Mouse (Mus musculus): ENCODE measurements around the gene Foxred1. TPM values are rescaled to one million over a fixed set of nuclear protein-coding genes. Genes with fewer than 3 reads are reported as not detected.

The Foxred1 gene
- polyA plus RNA-seq, 1 experiment from 2014 or later: 46.3 TPM

DNA sequence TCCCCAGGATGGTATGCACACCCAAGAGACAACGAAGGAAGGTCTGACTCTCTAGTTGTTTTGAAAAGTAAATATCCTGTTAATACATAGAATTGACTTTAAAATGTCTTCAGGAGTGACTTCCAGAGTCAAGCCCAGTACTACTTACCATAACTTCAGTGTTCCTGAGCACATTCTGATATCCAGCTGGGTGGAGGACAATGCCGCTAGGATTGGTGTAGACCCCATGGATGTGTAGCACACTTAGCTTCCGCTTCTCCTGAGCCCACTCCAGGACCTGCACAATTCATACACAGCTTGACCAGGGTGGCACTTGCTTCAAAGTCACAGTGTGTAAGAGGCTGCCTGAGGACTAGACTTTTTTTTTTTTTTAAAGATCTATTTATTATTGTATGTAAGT lies 12.6 kb upstream of the Foxred1 start:
- H3K4me2 ChIP-seq (ENCODE audit: low read depth, low read length): no peak overlapping the region
- H3K4me3 ChIP-seq (ENCODE audit: low read length): no peak overlapping the region
- H3K27ac ChIP-seq (ENCODE audit: low read length): no peak overlapping the region
- H3K36me3 ChIP-seq (ENCODE audit: control insufficient read depth, insufficient read depth, low read length): peaks cover 21% of the 10 kb centered on the region; the same call in 1 of the 2 replicates
- H3K27me3 ChIP-seq (replicated peaks; ENCODE audit: control insufficient read depth, insufficient read depth, low read length): no peaks in the 10 kb centered on the region
- ATAC-seq: no peak; the same call in 1 of the 2 replicates
- H3K9ac ChIP-seq (ENCODE audit: low read depth, low read length): no peak overlapping the region
- WGBS: 93% methylated on average over 3 of the region's 3 CpGs
- no peaks in the 10 kb centered on the region for H3K4me1 ChIP-seq (ENCODE audit: control insufficient read depth, insufficient read depth, low read length)
- H3K9me3 ChIP-seq (ENCODE audit: control insufficient read depth, low read length): no peaks in the 10 kb centered on the region

DNA sequence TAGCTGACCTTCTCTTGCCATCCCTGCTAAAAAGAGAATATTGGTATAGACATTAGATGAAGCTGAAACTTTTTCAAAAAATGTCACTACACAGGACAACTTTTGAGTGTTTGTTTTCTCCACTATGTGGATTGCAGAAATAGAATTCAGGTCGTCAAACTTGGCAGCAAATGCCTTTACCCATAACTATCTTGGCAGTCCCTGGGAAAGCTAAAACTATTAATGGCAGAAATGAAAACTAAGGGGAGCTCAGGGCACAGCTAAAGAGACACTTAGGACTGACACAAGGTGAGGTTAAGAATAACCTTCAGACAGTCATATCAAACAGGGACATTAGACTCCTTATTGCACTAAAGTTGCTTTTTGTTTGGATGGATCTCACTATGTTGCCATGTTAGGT lies 7.1 kb upstream of the Foxred1 start:
- H3K36me3 ChIP-seq (ENCODE audit: control insufficient read depth, insufficient read depth, low read length): peaks cover 29% of the 10 kb centered on the region
- H3K4me2 ChIP-seq (ENCODE audit: low read depth, low read length): no peak overlapping the region
- no peak overlapping the region for H3K9ac ChIP-seq (ENCODE audit: low read depth, low read length)
- H3K4me1 ChIP-seq (ENCODE audit: control insufficient read depth, insufficient read depth, low read length): no peaks in the 10 kb centered on the region
- H3K27me3 ChIP-seq (replicated peaks; ENCODE audit: control insufficient read depth, insufficient read depth, low read length): no peaks in the 10 kb centered on the region
- WGBS: 73% methylated on average over 1 of the region's 1 CpGs
- H3K27ac ChIP-seq (ENCODE audit: low read length): no peak overlapping the region
- H3K4me3 ChIP-seq (ENCODE audit: low read length): no peak overlapping the region
- H3K9me3 ChIP-seq (ENCODE audit: control insufficient read depth, low read length): no peaks in the 10 kb centered on the region
- no peak for ATAC-seq

DNA sequence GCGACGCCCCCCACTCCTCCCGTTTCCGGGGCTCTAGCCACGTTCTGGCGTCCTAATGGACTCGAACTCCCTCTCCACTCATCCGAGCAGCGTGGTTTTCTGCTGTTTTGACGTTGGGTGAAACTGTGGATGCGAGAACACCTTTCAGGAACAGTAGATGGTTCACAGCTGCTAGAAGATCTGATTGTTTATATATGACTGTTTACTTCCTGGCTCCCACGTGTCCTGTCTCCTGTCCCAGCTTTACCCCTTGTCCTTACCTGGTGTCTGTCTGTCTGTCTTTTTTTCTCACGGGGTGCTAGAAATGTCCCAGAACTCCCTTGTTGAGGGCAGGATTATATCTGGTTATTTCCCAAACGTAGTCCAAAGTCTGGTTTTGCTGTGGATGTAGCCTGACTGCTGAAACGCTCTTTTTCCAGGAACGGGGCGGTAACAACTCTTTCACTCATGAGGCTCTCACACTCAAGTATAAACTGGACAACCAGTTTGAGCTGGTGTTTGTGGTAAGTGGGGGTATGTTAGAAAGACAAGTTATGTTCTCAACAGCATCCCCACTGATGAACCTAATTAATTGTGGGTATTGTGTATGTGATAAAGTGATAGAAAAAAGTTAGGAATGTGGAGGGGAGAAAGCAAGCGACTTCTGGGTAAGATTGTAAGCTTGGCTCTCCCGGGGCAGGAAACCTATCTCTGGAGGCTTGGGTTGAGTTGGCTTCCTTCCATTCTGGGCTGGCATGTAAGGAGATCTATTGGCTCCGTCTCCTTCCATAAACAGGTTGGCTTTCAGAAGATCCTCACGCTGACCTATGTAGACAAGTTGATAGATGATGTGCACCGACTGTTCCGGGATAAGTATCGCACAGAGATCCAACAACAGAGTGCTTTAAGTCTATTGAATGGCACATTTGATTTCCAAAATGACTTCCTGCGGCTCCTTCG lies 987 bp upstream of the Foxred1 start:
- H3K9me3 ChIP-seq (ENCODE audit: control insufficient read depth, low read length): no peaks in the 10 kb centered on the region
- H3K9ac ChIP-seq (ENCODE audit: low read depth, low read length): peak overlapping the region; percentile 84
- peak overlapping the region; percentile 62; the same call in 1 of the 2 replicates for H3K27ac ChIP-seq (ENCODE audit: low read length)
- peaks cover 14% of the 10 kb centered on the region for H3K4me1 ChIP-seq (ENCODE audit: control insufficient read depth, insufficient read depth, low read length)
- H3K4me2 ChIP-seq (ENCODE audit: low read depth, low read length): peak overlapping the region; percentile 74
- no peaks in the 10 kb centered on the region for H3K27me3 ChIP-seq (replicated peaks; ENCODE audit: control insufficient read depth, insufficient read depth, low read length)
- peak overlapping the region; percentile 81 for H3K4me3 ChIP-seq (ENCODE audit: low read length)
- WGBS: 28% methylated on average over 26 of the region's 26 CpGs
- peak; percentile 8 for ATAC-seq
- H3K36me3 ChIP-seq (ENCODE audit: control insufficient read depth, insufficient read depth, low read length): peaks cover 18% of the 10 kb centered on the region

DNA sequence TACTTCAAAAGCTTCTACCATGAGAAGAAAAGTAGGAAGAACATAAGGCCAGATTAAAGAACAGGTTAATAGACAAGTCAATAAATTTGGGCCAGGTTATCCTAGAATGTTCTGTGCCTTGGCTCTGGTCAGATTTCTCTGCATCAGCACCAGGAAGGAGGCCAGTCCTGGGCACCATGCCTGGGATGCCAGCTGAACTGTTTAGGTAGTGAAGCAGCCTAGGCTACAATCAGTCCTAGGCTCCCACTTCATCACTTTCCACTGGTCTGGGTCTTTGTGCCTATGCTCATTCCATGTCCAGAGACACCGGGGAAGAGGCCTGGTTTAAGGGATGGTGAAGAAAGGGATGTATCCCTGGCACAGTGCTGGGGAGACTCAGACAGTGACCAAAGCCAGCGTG lies 6.4 kb downstream of the Foxred1 start:
- H3K9me3 ChIP-seq (ENCODE audit: control insufficient read depth, low read length): no peaks in the 10 kb centered on the region
- no peaks in the 10 kb centered on the region for H3K27me3 ChIP-seq (replicated peaks; ENCODE audit: control insufficient read depth, insufficient read depth, low read length)
- H3K36me3 ChIP-seq (ENCODE audit: control insufficient read depth, insufficient read depth, low read length): peaks cover 17% of the 10 kb centered on the region
- H3K27ac ChIP-seq (ENCODE audit: low read length): no peak overlapping the region
- H3K4me3 ChIP-seq (ENCODE audit: low read length): no peak overlapping the region
- 98% methylated on average over 2 of the region's 2 CpGs for WGBS
- no peak overlapping the region for H3K4me2 ChIP-seq (ENCODE audit: low read depth, low read length)
- H3K9ac ChIP-seq (ENCODE audit: low read depth, low read length): no peak overlapping the region
- ATAC-seq: no peak
- H3K4me1 ChIP-seq (ENCODE audit: control insufficient read depth, insufficient read depth, low read length): peaks cover 5% of the 10 kb centered on the region; the same call in 1 of the 2 replicates

DNA sequence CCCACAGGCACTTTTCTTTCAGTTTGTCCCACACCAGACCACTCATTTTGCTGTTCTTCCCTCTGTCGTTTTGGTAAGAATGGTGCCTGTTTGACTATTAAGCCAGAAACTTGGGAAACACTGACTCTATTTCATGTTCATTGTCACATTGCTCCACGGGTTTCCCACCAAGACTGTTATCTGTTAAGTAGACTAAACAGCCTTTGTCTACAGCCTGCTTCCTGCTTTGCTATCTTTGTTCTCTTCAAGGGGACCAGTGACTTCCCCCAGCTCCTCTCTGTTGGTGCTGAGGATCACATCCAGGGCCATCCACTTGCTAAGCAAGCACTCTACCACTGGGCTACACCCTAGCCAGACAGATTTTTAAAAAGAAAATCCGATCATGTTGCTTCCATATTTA lies 7.3 kb downstream of the Foxred1 start:
- ATAC-seq: no peak

GRCm38 (mm10) chr9:35200529-35201060 lies 10.3 kb downstream of the Foxred1 start:
- 46% methylated on average over 9 of the region's 9 CpGs for WGBS
- Histone ChIP-seq H3K4me2 (ENCODE audit: low read depth, low read length) (peak overlapping the region; percentile 82), H3K36me3 (ENCODE audit: control insufficient read depth, insufficient read depth, low read length) (peaks cover under 1% of the 10 kb centered on the region; the same call in 1 of the 2 replicates), H3K9ac (ENCODE audit: low read depth, low read length) (peak overlapping the region; percentile 86; the same call in 1 of the 2 replicates), H3K27me3 (replicated peaks; ENCODE audit: control insufficient read depth, insufficient read depth, low read length) (no peaks in the 10 kb centered on the region), H3K4me3 (ENCODE audit: low read length) (peak overlapping the region; percentile 73), H3K9me3 (ENCODE audit: control insufficient read depth, low read length) (no peaks in the 10 kb centered on the region), H3K4me1 (ENCODE audit: control insufficient read depth, insufficient read depth, low read length) (peaks cover 5% of the 10 kb centered on the region; the same call in 1 of the 2 replicates), H3K27ac (ENCODE audit: low read length) (no peak overlapping the region)
- no peak for ATAC-seq

More for the DNA sequence above, 7.3 kb downstream of the Foxred1 start:
- H3K36me3 ChIP-seq (ENCODE audit: control insufficient read depth, insufficient read depth, low read length): peaks cover 17% of the 10 kb centered on the region
- no peak overlapping the region for H3K27ac ChIP-seq (ENCODE audit: low read length)
- H3K4me3 ChIP-seq (ENCODE audit: low read length): no peak overlapping the region
- no peak overlapping the region for H3K9ac ChIP-seq (ENCODE audit: low read depth, low read length)
- no peaks in the 10 kb centered on the region for H3K27me3 ChIP-seq (replicated peaks; ENCODE audit: control insufficient read depth, insufficient read depth, low read length)
- no peak overlapping the region for H3K4me2 ChIP-seq (ENCODE audit: low read depth, low read length)
- no peaks in the 10 kb centered on the region for H3K9me3 ChIP-seq (ENCODE audit: control insufficient read depth, low read length)
- 50% methylated on average over 3 of the region's 3 CpGs for WGBS
- peaks cover 5% of the 10 kb centered on the region; the same call in 1 of the 2 replicates for H3K4me1 ChIP-seq (ENCODE audit: control insufficient read depth, insufficient read depth, low read length)

DNA sequence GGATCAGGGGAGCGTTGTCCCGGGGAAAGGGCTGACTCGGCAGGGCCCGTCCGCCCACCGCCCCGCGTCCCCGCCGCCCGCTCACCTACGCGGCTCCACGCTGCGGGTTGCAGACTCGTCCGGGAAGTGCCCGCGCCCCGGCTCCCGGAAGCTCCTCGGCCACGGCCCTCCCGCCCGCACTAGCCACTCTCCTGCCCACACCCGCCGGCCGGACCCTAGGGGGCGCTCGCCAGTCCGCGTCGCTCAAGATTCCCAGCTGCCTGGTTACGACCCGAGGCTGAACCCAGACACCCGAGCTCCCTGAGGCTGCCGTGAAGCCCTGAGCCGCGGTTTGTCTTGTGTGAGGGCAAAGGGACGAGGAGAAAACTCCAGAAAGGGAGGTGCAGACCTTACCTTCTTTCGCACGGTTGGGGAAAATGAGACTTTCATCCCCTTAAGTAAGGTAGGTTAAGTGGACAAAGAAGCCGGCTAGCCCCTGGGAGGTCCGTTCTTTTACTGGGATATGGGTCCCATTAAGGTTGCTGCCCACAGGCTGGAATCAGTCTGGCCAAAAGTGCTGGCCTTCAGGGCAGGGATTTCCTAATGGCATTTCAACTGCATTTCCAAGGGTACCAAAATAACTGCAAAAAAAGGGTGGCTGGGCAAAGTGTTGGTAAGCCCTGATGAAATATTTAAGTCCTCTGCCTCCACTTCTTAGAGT lies 10.9 kb downstream of the Foxred1 start, which contains the start of the genes Srpr and Tirap:
Gene Srpr (plus strand): TSS at position 404 of the 700 bp plus-strand sequence.
Gene Tirap (minus strand): TSS at position 520 of the 700 bp plus-strand sequence.
- Histone ChIP-seq H3K27me3 (replicated peaks; ENCODE audit: control insufficient read depth, insufficient read depth, low read length) (no peaks in the 10 kb centered on the region), H3K4me1 (ENCODE audit: control insufficient read depth, insufficient read depth, low read length) (peaks cover 5% of the 10 kb centered on the region; the same call in 1 of the 2 replicates), H3K27ac (ENCODE audit: low read length) (peak within 1 kb of the TSS; percentile 63), H3K9ac (ENCODE audit: low read depth, low read length) (peak within 1 kb of the TSS; percentile 86), H3K9me3 (ENCODE audit: control insufficient read depth, low read length) (no peaks in the 10 kb centered on the region), H3K4me2 (ENCODE audit: low read depth, low read length) (peak within 1 kb of the TSS; percentile 82), H3K4me3 (ENCODE audit: low read length) (peak within 1 kb of the TSS; percentile 73), H3K36me3 (ENCODE audit: control insufficient read depth, insufficient read depth, low read length) (no peaks in the 10 kb centered on the region)
- ATAC-seq: peak; percentile 95
- WGBS: under 1% methylated on average over 39 of the region's 44 CpGs

DNA sequence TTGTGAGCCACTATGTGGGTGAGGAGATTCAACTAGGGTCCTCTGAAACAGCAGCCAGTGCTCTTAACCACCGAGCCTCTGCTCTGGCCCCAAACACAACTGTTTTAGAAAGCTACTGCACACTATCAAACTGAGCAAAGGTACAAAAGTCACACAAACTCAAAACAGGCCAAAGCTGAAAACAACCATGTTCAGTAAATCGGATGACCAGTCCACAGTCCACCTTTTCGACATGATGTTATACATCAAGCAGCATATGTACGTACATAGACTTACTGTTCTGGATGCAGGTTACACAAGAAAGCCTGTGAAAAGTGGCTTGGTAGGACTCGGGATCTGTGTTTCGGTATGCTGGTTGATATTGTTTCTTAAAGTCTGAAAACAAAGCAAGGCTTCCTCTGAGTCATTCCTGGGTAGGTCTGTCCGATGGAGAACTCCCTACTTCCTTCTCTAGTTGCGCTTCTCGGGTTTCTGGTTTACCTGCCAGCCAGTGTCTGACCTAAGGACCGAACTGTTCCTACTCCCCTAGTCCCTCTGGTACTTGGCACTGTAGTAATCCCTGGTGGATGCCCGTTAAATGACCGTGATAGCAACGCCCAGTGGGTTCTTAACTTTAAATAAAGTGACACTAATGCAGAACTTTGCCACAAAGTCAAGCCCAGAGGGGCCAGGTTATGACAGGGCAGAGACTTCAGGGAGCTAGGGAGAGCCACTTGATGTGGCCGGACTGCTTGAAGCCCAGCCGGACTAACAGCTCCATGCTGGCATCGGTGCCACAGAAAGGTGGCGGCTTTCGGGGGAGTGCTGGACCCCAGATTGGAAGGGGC lies 11.7 kb downstream of the Foxred1 start:
- peak; percentile 77 for ATAC-seq
- H3K4me1 ChIP-seq (ENCODE audit: control insufficient read depth, insufficient read depth, low read length): peaks cover 5% of the 10 kb centered on the region; the same call in 1 of the 2 replicates
- H3K36me3 ChIP-seq (ENCODE audit: control insufficient read depth, insufficient read depth, low read length): no peaks in the 10 kb centered on the region
- H3K27ac ChIP-seq (ENCODE audit: low read length): peak overlapping the region; percentile 63
- H3K9ac ChIP-seq (ENCODE audit: low read depth, low read length): peak overlapping the region; percentile 86
- 21% methylated on average over 18 of the region's 18 CpGs for WGBS
- H3K27me3 ChIP-seq (replicated peaks; ENCODE audit: control insufficient read depth, insufficient read depth, low read length): no peaks in the 10 kb centered on the region
- peak overlapping the region; percentile 73 for H3K4me3 ChIP-seq (ENCODE audit: low read length)
- peak overlapping the region; percentile 82 for H3K4me2 ChIP-seq (ENCODE audit: low read depth, low read length)
- no peaks in the 10 kb centered on the region for H3K9me3 ChIP-seq (ENCODE audit: control insufficient read depth, low read length)

Data from intestine, embryonic 16.5 days (tissue).